17 mouse cellular contexts compared by ENCODE assay signal in the genomic region with DNA sequence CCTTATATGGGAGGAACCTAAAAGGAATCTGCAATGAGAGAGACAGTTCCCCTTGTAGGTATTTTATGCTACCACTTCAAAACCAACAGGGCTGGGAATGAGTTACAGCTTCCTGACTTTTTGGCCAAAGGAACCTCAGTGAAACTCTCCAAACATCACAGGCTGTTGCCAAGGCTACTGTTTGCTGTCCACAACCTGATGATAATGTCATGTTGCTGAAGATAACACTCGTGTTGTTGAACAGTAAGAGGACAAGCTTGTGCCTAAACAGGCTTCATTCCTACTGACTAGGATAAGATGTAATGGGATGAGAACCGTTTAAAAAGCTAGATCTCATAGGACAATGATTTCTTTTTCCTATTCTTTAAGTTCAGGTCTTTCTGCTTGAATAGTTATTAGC.
"Had no signal": no experiment of that assay in that cellular context is flagged by ENCODE, and none has a peak within 500 bp of the region (broad histone marks: within the 10 kb centered on the region; RNA-seq: fewer than 3 reads in every experiment).

No protein-coding gene starts in this region.

- H3K27me3 ChIP-seq: lung, embryonic 15.5 days; megakaryocyte, embryonic 14.5 days; midbrain, embryonic 13.5 days; midbrain, embryonic 15.5 days; neural tube, embryonic 12.5 days; stomach, embryonic 15.5 days had no signal

- DNase-seq: lung, adult 2 months; lung, postnatal 14 days; lung, postnatal 36 days; right cerebral cortex, postnatal 14 days; thymus, adult 2 months; thymus, postnatal 25 days; thymus, postnatal 4 days had no signal

- ATAC-seq: lung, postnatal 0 days; midbrain, embryonic 13.5 days; midbrain, embryonic 15.5 days had no signal

- H3K27ac ChIP-seq: lung, embryonic 15.5 days; macrophage; midbrain, embryonic 13.5 days; midbrain, embryonic 15.5 days; neural tube, embryonic 12.5 days; stomach, embryonic 15.5 days; stomach, postnatal 0 days had no signal

- H3K4me3 ChIP-seq: lung, embryonic 15.5 days; megakaryocyte, embryonic 14.5 days; midbrain, embryonic 13.5 days; midbrain, embryonic 15.5 days; neural tube, embryonic 12.5 days; stomach, embryonic 15.5 days had no signal

- H3K9me3 ChIP-seq: lung, embryonic 15.5 days; midbrain, embryonic 13.5 days; midbrain, embryonic 15.5 days; neural tube, embryonic 12.5 days; stomach, embryonic 15.5 days had no signal

- H3K4me2 ChIP-seq: lung, embryonic 15.5 days; midbrain, embryonic 11.5 days; midbrain, embryonic 13.5 days; midbrain, embryonic 15.5 days; neural tube, embryonic 12.5 days; stomach, embryonic 15.5 days had no signal

- H3K9ac ChIP-seq: lung, embryonic 15.5 days; midbrain, embryonic 13.5 days; midbrain, embryonic 15.5 days; neural tube, embryonic 12.5 days; stomach, embryonic 15.5 days had no signal

- H3K4me1 ChIP-seq: lung, embryonic 15.5 days; midbrain, embryonic 13.5 days; midbrain, embryonic 15.5 days; neural tube, embryonic 12.5 days; stomach, embryonic 15.5 days had no signal

- H3K36me3 ChIP-seq: midbrain, embryonic 13.5 days; midbrain, embryonic 15.5 days; neural tube, embryonic 12.5 days; stomach, embryonic 15.5 days had no signal
